Mouse (Mus musculus): ENCODE measurements at regions not wholly inside any gene's neighbourhood (a gene's known extent, or its start where the extent isn't known, plus 50 kb on each side); places are given as distances from the start of the nearest gene placed in this dataset.
"Not testable (repeated sequence)": the region's sequence is repeated elsewhere in the genome, so short reads cannot be mapped to it uniquely, and the experiment has no call there.

DNA sequence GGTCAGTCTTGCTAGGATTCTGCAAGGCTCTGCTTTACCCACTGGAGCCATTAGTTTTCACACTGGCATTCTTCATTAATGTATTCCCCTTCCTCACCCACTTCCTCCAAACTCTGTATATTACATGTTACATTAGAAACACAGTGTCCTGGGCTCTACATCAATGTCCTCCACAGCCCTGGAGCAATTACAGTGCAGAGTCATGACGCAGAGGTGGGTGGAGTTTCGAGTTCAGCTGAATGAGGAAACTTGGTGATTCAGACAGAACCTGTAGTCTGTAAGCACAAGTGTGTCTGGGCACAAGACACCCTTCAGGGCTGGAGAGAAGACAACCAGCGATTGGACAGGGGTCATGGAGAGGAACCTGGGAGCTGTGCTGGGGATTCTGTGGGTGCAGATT is 715.0 kb upstream of the Olfr1507 start:
- TF ChIP-seq CTCF (conservative IDR thresholded peaks at IDR 0.05 in 1 of 2, IDR thresholded peaks at IDR 0.05 in 1 of 2; ENCODE audit: low read depth in 2 of 2, low read length in 2 of 2); MYC (IDR thresholded peaks at IDR 0.05; ENCODE audit: low read depth, low read length); RCOR1 (conservative IDR thresholded peaks at IDR 0.05; ENCODE audit: low read depth, low read length); TCF12 (IDR thresholded peaks at IDR 0.05; ENCODE audit: low read depth, low read length); MAZ (IDR thresholded peaks at IDR 0.05; ENCODE audit: low read depth, low read length); EP300 (IDR thresholded peaks at IDR 0.05; ENCODE audit: low read length); RAD21 (IDR thresholded peaks at IDR 0.05; ENCODE audit: low read depth, low read length); POLR2A (IDR thresholded peaks at IDR 0.05; ENCODE audit: low read depth, low read length): not testable (repeated sequence)
